Mouse (Mus musculus) hindbrain, postnatal 0 days (tissue): ENCODE measurements around the gene Sun1. TPM values are rescaled to one million over a fixed set of nuclear protein-coding genes. Genes with fewer than 3 reads are reported as not detected.

Source experiments
- ATAC-seq: fragments of 200-750 bp; cut with Nextera tagmentation; 2 replicates; pipeline ENCODE4 v1.8.0; 2017; ENCODE audit warnings: mild to moderate bottlenecking, moderate TSS enrichment, moderate library complexity
- DNase-seq: peaks from one replicate; pipeline ENCODE4 v3.0.0-alpha.2; 2015; ENCODE audit warnings: low spot score
- H3K27ac ChIP-seq: fragments of 300-500 bp; sonication (generic); 2 replicates; pipeline ENCODE4 v1.5.1; 2014; ENCODE audit warnings: mild to moderate bottlenecking
- H3K27me3 ChIP-seq: fragments of 300-500 bp; sonication (generic); 2 replicates; pipeline ENCODE4 v1.6.1; 2014; ENCODE audit warnings: low read length, mixed read lengths; ENCODE audit not compliant: insufficient read depth
- H3K36me3 ChIP-seq: fragments of 300-500 bp; sonication (generic); 2 replicates; pipeline ENCODE4 v1.6.1; 2014; ENCODE audit warnings: low read length, mixed read lengths; ENCODE audit not compliant: insufficient read depth
- H3K4me1 ChIP-seq: fragments of 300-500 bp; sonication (generic); 2 replicates; pipeline ENCODE4 v1.6.1; 2014; ENCODE audit warnings: antibody characterized with exemption, low read length, mixed read lengths; ENCODE audit not compliant: insufficient read depth
- H3K4me2 ChIP-seq: fragments of 300-500 bp; sonication (generic); 2 replicates; pipeline ENCODE4 v1.6.1; 2014; ENCODE audit warnings: low read depth, mild to moderate bottlenecking, low read length, moderate library complexity, mixed read lengths
- H3K4me3 ChIP-seq: fragments of 300-500 bp; sonication (generic); 2 replicates; pipeline ENCODE4 v1.5.1; 2014; ENCODE audit warnings: low read length
- H3K9ac ChIP-seq: fragments of 300-500 bp; sonication (generic); replicated peaks from 2 replicates; pipeline ENCODE4 v1.6.1; 2014; ENCODE audit warnings: mild to moderate bottlenecking, low read length, moderate library complexity, mixed read lengths
- H3K9me3 ChIP-seq: fragments of 300-500 bp; sonication (generic); 2 replicates; pipeline ENCODE4 v1.6.1; 2016; ENCODE audit warnings: low read length, mixed read lengths
- CTCF ChIP-seq: IDR thresholded peaks from 2 replicates; pipeline ENCODE4 v1.5.1; 2016; ENCODE audit warnings: antibody characterized with exemption, control low read depth, low read depth
- WGBS: fragments of 180-500 bp; shearing (Covaris S2); extraction: QIAGEN DNeasy Blood & Tissue Kit; methylation state at CpG from one replicate; pipeline ENCODE4 v1.1.7; 2014; 5-methylcytosine and 5-hydroxymethylcytosine counted together
- polyA plus RNA-seq: library from polyadenylated mRNA; unstranded; fragments of >200 nt; fragmentation: Nextera tagmentation; extraction: Ambion mirVana; gene quantifications from 2 replicates; pipeline ENCODE4 v1.2.1, GENCODE M21; 2015
- total RNA-seq: library from RNA; depleted of rRNA; stranded (reverse); fragments of >200 nt; gene quantifications from 2 replicates; pipeline ENCODE4 v1.2.3, GENCODE M21; 2014

Sun1 gene
- total and polyA plus RNA-seq, 2 experiments from 2014 or later: 33.9 to 78.5 TPM

DNA sequence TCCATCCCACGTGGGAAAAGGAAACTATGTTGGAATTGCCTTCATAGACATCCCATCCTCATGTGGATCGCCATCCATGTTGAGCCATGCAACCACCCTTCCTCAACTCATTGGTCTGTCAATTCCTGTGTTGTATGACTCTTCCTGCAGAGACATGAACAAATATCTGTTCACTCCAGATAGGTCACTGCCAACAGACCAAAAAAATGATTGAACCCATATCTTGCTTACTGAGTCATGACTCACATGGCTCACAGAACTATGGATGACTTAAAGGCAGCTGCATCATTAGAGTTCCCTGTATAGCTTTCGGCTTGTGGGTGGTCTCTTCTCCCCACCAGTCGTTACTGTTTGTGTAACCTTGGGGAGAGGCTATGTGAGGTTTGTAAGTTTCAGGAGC, 61.0 kb downstream of the Sun1 start:
- Histone ChIP-seq H3K9ac (no peak overlapping the region), H3K4me3 (no peak overlapping the region), H3K4me2 (no peak overlapping the region), H3K36me3 (peaks cover 47% of the 10 kb centered on the region), H3K27ac (no peak overlapping the region), H3K4me1 (no peaks in the 10 kb centered on the region), H3K9me3 (no peaks in the 10 kb centered on the region), H3K27me3 (no peaks in the 10 kb centered on the region)
- no peak for DNase-seq
- no peak for TF ChIP-seq CTCF
- ATAC-seq: no peak
- 96% methylated on average over 4 of the region's 4 CpGs for WGBS

- ATAC-seq: no peak
- WGBS: 90% methylated on average over 4 of the region's 4 CpGs
- no peak overlapping the region for H3K4me3 ChIP-seq
Observed at GRCm38 (mm10) chr5:139267661-139268060, 67.2 kb downstream of the Sun1 start.

DNA sequence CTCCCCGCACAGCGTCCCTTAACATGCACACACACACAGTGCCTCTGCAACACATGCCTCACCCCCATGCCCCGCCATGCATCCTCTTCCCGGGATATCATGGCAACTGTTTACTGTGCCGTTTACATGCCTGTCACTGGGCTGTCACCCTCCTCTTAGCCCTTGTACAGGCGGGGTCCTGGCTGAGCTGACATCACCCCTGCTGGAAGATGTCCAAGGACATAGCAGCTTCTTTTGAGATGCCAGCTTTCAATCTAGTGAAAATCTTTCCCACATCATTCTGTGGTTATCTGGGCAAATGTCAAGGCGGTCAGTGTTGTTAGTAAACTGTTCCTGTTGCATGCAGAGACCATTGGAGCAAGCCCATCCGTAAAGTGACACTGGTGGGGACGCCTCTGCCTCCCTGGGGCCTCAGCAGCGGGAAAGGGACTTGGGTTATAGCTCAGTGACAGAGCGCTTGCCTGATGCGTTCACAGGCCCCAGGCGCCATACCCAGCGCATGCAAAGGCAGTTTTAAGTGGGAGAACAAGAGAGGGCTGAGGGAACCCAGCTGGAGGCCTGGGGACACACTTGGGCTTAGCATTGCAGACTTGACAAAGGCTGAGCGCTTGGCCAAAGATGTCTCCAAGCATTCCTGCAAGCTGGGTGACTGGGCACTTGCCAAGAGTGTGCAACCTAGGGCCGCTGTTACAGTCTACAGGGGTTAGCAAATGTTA, 70.5 kb downstream of the Sun1 start:
- peak; percentile 25 for DNase-seq
- Histone ChIP-seq H3K4me3 (no peak overlapping the region), H3K9ac (no peak overlapping the region), H3K27ac (peak overlapping the region; percentile 68), H3K36me3 (peaks cover 19% of the 10 kb centered on the region), H3K27me3 (no peaks in the 10 kb centered on the region), H3K9me3 (no peaks in the 10 kb centered on the region), H3K4me2 (no peak overlapping the region), H3K4me1 (0 out of 2 replicates have a peak, but pooled peaks cover 2% of the 10 kb centered on the region)
- ATAC-seq: 0 out of 2 replicates have a peak, but pooled peaks have one; percentile 19
- WGBS: 44% methylated on average over 16 of the region's 16 CpGs
- no peak for TF ChIP-seq CTCF

More at GRCm38 (mm10) chr5:139267661-139268060, 67.2 kb downstream of the Sun1 start:
- Histone ChIP-seq H3K27me3 (no peaks in the 10 kb centered on the region), H3K4me2 (no peak overlapping the region), H3K9me3 (no peaks in the 10 kb centered on the region), H3K36me3 (peaks cover 50% of the 10 kb centered on the region), H3K4me1 (0 out of 2 replicates have a peak, but pooled peaks cover 2% of the 10 kb centered on the region), H3K9ac (no peak overlapping the region), H3K27ac (no peak overlapping the region)
- no peak for DNase-seq
- no peak for TF ChIP-seq CTCF

DNA sequence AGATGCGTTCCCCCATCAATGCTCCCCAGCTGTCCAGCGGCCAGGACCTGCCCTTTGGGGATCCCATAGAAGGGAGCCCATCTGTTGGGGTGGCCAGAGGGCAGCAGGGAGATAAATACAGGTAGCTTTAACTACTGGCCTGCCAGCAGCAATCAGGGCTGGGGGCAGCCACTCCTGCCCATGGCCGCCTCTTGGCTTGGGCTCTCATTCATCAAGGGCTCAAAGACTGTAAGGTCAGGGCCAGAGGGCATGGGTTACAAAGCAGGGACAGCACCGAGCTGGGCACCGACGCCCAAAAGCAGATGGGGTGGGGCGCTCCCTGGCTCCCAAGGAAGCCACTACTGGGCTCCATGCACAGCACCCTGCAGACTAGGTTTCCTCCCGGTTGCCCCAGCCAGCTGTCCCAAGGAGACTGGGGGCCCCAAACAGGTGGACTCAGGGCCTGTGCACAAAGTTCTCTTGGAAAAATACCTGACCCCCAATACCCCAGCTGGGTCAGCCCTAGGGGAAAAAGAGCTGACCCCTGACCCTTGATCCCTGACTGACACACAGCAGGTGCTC, 71.6 kb downstream of the Sun1 start:
- Histone ChIP-seq H3K4me3 (no peak overlapping the region), H3K4me2 (no peak overlapping the region), H3K4me1 (0 out of 2 replicates have a peak, but pooled peaks cover 2% of the 10 kb centered on the region), H3K36me3 (peaks cover 8% of the 10 kb centered on the region; the same call in 1 of the 2 replicates), H3K27me3 (no peaks in the 10 kb centered on the region), H3K27ac (no peak overlapping the region), H3K9ac (no peak overlapping the region), H3K9me3 (no peaks in the 10 kb centered on the region)
- WGBS: 47% methylated on average over 8 of the region's 8 CpGs
- no peak for DNase-seq
- no peak for ATAC-seq
- no peak for TF ChIP-seq CTCF

- no peak overlapping the region for H3K4me2 ChIP-seq
- TF ChIP-seq CTCF: no peak
- H3K9ac ChIP-seq: no peak overlapping the region
- ATAC-seq (no peak), DNase-seq (no peak)
- no peak overlapping the region for H3K4me3 ChIP-seq
- WGBS: 65% methylated on average over 8 of the region's 8 CpGs
- H3K4me1 ChIP-seq: no peaks in the 10 kb centered on the region
- no peaks in the 10 kb centered on the region for H3K27me3 ChIP-seq
- H3K27ac ChIP-seq: no peak overlapping the region
- no peaks in the 10 kb centered on the region for H3K9me3 ChIP-seq
- no peaks in the 10 kb centered on the region for H3K36me3 ChIP-seq
Observed at GRCm38 (mm10) chr5:139277287-139277686, 76.8 kb downstream of the Sun1 start.

GRCm38 (mm10) chr5:139281373-139282112, 81.1 kb downstream of the Sun1 start:
- ATAC-seq (peak; percentile 64), DNase-seq (peak; percentile 46)
- no peaks in the 10 kb centered on the region for H3K4me1 ChIP-seq
- H3K4me2 ChIP-seq: no peak overlapping the region
- no peaks in the 10 kb centered on the region; the same call in 1 of the 2 replicates for H3K36me3 ChIP-seq
- no peak overlapping the region for H3K9ac ChIP-seq
- H3K27ac ChIP-seq: 0 out of 2 replicates have a peak overlapping the region, but pooled peaks have one; percentile 2
- no peak overlapping the region for H3K4me3 ChIP-seq
- no peaks in the 10 kb centered on the region for H3K9me3 ChIP-seq
- no peaks in the 10 kb centered on the region for H3K27me3 ChIP-seq
- TF ChIP-seq CTCF: no peak
- WGBS: 41% methylated on average over 11 of the region's 11 CpGs
